Mouse (Mus musculus) gastrocnemius, adult 18-20 months (tissue): Measurements from ENCODE around the gene Slc3a2. TPM values are rescaled to one million over a fixed set of nuclear protein-coding genes. Genes with fewer than 3 reads are reported as not detected.

ENCODE experiments used
- DNase-seq: peaks from one replicate; pipeline ENCODE4 v3.0.0; 2021; ENCODE audit warnings: low spot score
- long read RNA-seq, 2 experiments: library from polyadenylated mRNA; stranded (forward); transcript quantifications; one replicate each; pipeline ENCODE4 v2.0.0; 2021
- total RNA-seq, 2 experiments: library from RNA; stranded (reverse); gene quantifications; 2 replicates each; pipeline ENCODE4 v1.2.3; 2021

Slc3a2 gene
- total RNA-seq = 10 to 100 TPM; 30.2 to 37.3 TPM
- long read RNA-seq, experiment 1, transcript Slc3a2-202 (10 exons, 2,813 nt) = major isoform, 38 of 69 reads
- long read RNA-seq, experiment 1, transcript Slc3a2-201 (9 exons, 1,819 nt) = minor isoform, 27 of 69 reads
- long read RNA-seq, experiment 1, partial matches to known transcripts = 3 of 69 reads
- long read RNA-seq, experiment 1, other reads (novel, unspliced or antisense) = 1 of 69 reads
- long read RNA-seq, experiment 2, transcript Slc3a2-201 (9 exons, 1,819 nt) = minor isoform, 22 of 59 reads
- long read RNA-seq, experiment 2, transcript Slc3a2-202 (10 exons, 2,813 nt) = major isoform, 35 of 59 reads
- long read RNA-seq, experiment 2, partial matches to known transcripts = 1 of 59 reads
- long read RNA-seq, experiment 2, other reads (novel, unspliced or antisense) = 0 of 59 reads

GRCm38 (mm10) chr19:8722907-8723573 lies at the start of gene Slc3a2:
Gene Slc3a2, minus strand, starts transcription at chr19:8723369.
- peak; percentile 98 for DNase-seq

GRCm38 (mm10) chr19:8770567-8771270 lies 47.5 kb upstream of the Slc3a2 start, which contains the start of gene Tmem223:
Gene Tmem223, plus strand, starts transcription at chr19:8770996.
- peak; percentile 77 for DNase-seq

GRCm38 (mm10) chr19:8765562-8765961 lies 42.4 kb upstream of the Slc3a2 start:
- no peak for DNase-seq

GRCm38 (mm10) chr19:8763276-8763675 lies 40.1 kb upstream of the Slc3a2 start:
- no peak for DNase-seq

GRCm38 (mm10) chr19:8760757-8761156 lies 37.6 kb upstream of the Slc3a2 start:
- no peak for DNase-seq

- no peak for DNase-seq
These were observed 35.7 kb upstream of the Slc3a2 start for GRCm38 (mm10) chr19:8758899-8759298.

- DNase-seq = no peak
These were observed 34.4 kb upstream of the Slc3a2 start for GRCm38 (mm10) chr19:8757471-8757998.

GRCm38 (mm10) chr19:8756635-8757387 lies 33.6 kb upstream of the Slc3a2 start, which contains the start of gene Nxf1:
Gene Nxf1, plus strand, starts transcription at chr19:8757073.
- peak; percentile 91 for DNase-seq

GRCm38 (mm10) chr19:8755652-8756051 lies 32.5 kb upstream of the Slc3a2 start:
- no peak for DNase-seq

- no peak for DNase-seq
These were observed 24.2 kb upstream of the Slc3a2 start for GRCm38 (mm10) chr19:8747368-8747767.

- no peak for DNase-seq
These were observed 22.2 kb upstream of the Slc3a2 start for GRCm38 (mm10) chr19:8745382-8745781.

- no peak for DNase-seq
These were observed 19.0 kb upstream of the Slc3a2 start for GRCm38 (mm10) chr19:8742176-8742575.

- peak; percentile 95 for DNase-seq
These were observed 18.2 kb upstream of the Slc3a2 start, which contains the start of gene Stx5a for GRCm38 (mm10) chr19:8741243-8741869. Gene Stx5a, plus strand, starts transcription at chr19:8741413.

GRCm38 (mm10) chr19:8740603-8741002 lies 17.4 kb upstream of the Slc3a2 start, which contains the start of gene 1700092M07Rik:
Gene 1700092M07Rik, plus strand, starts transcription at chr19:8740718.
- no peak for DNase-seq

GRCm38 (mm10) chr19:8739646-8740045 lies 16.5 kb upstream of the Slc3a2 start:
- DNase-seq = no peak

- no peak for DNase-seq
These were observed 15.7 kb upstream of the Slc3a2 start for GRCm38 (mm10) chr19:8738911-8739310.

GRCm38 (mm10) chr19:8736160-8736467 lies 12.9 kb upstream of the Slc3a2 start:
- no peak for DNase-seq

GRCm38 (mm10) chr19:8735389-8736159 lies 12.4 kb upstream of the Slc3a2 start, which contains the start of gene Wdr74:
Gene Wdr74, plus strand, starts transcription at chr19:8735827.
- DNase-seq = peak; percentile 90

GRCm38 (mm10) chr19:8734334-8734733 lies 11.2 kb upstream of the Slc3a2 start:
- no peak for DNase-seq
